Mouse (Mus musculus) brain, embryonic 18.5 days (tissue): ENCODE results near the gene Zfp747.
"Not testable (repeated sequence)": the region's sequence is repeated elsewhere in the genome, so short reads cannot be mapped to it uniquely, and the experiment has no call there.

Source experiments
- DNase-seq: peaks from one replicate; pipeline ENCODE4 v3.0.0-alpha.2; 2012; ENCODE audit warnings: low read depth, low spot score

The Zfp747 gene

GRCm38 (mm10) chr7:127375271-127376245 is at the start of gene Zfp747:
Gene Zfp747 (minus strand): TSS chr7:127376050.
- DNase-seq = peak; percentile 78

- no peak for DNase-seq
Measured at GRCm38 (mm10) chr7:127425291-127425690, 49.4 kb upstream of the Zfp747 start.

- no peak for DNase-seq
Measured at GRCm38 (mm10) chr7:127422247-127422646, 46.4 kb upstream of the Zfp747 start.

GRCm38 (mm10) chr7:127421388-127422191 is 45.7 kb upstream of the Zfp747 start, which contains the start of gene Zfp688:
Gene Zfp688 (minus strand): TSS chr7:127422068.
- peak; percentile 56 for DNase-seq

GRCm38 (mm10) chr7:127411418-127411817 is 35.6 kb upstream of the Zfp747 start:
- DNase-seq = no peak

- DNase-seq = peak; percentile 60
Measured at GRCm38 (mm10) chr7:127406002-127406987, 30.4 kb upstream of the Zfp747 start, which contains the start of gene Zfp764. Gene Zfp764 (minus strand): TSS chr7:127406822.

GRCm38 (mm10) chr7:127404101-127404500 is 28.3 kb upstream of the Zfp747 start:
- not testable (repeated sequence) for DNase-seq

GRCm38 (mm10) chr7:127402980-127403379 is 27.1 kb upstream of the Zfp747 start:
- DNase-seq = no peak

- DNase-seq = no peak
Measured at GRCm38 (mm10) chr7:127400355-127400754, 24.5 kb upstream of the Zfp747 start.

GRCm38 (mm10) chr7:127393944-127394333 is 18.1 kb upstream of the Zfp747 start:
- DNase-seq = no peak

GRCm38 (mm10) chr7:127393157-127393943 is 17.5 kb upstream of the Zfp747 start, which contains the start of gene E430018J23Rik:
Gene E430018J23Rik (minus strand): TSS chr7:127393629.
- peak; percentile 95 for DNase-seq

GRCm38 (mm10) chr7:127392251-127392824 is 16.5 kb upstream of the Zfp747 start:
- no peak for DNase-seq

- DNase-seq = no peak
Measured at GRCm38 (mm10) chr7:127391538-127391937, 15.7 kb upstream of the Zfp747 start.

- no peak for DNase-seq
Measured at GRCm38 (mm10) chr7:127390306-127390705, 14.5 kb upstream of the Zfp747 start.

GRCm38 (mm10) chr7:127388201-127388600 is 12.4 kb upstream of the Zfp747 start:
- DNase-seq = not testable (repeated sequence)

- no peak for DNase-seq
Measured at GRCm38 (mm10) chr7:127386641-127387392, 11.0 kb upstream of the Zfp747 start, which contains the start of gene 9130019O22Rik. Gene 9130019O22Rik (minus strand): TSS chr7:127387166.

GRCm38 (mm10) chr7:127385560-127385959 is 9.7 kb upstream of the Zfp747 start:
- not testable (repeated sequence) for DNase-seq

- DNase-seq = no peak
Measured at GRCm38 (mm10) chr7:127378310-127378921, 2.6 kb upstream of the Zfp747 start.
